Mouse (Mus musculus) layer of hippocampus, postnatal 14 days (tissue): ENCODE measurements around the gene Kcnd3. TPM values are rescaled to one million over a fixed set of nuclear protein-coding genes. Genes with fewer than 3 reads are reported as not detected.

Source experiments
- DNase-seq, 2 experiments: peaks; one replicate each; pipeline ENCODE4 v3.0.0; 2021 to 2022; ENCODE audit warnings: low spot score in 2 of 2, mixed read lengths in 1 of 2
- total RNA-seq, 2 experiments: library from RNA; stranded (reverse); gene quantifications; 2 replicates each; pipeline ENCODE4 v1.2.3; 2021

The Kcnd3 gene
- total RNA-seq, 2 experiments from 2014 or later = 46.4 to 49.8 TPM

DNA sequence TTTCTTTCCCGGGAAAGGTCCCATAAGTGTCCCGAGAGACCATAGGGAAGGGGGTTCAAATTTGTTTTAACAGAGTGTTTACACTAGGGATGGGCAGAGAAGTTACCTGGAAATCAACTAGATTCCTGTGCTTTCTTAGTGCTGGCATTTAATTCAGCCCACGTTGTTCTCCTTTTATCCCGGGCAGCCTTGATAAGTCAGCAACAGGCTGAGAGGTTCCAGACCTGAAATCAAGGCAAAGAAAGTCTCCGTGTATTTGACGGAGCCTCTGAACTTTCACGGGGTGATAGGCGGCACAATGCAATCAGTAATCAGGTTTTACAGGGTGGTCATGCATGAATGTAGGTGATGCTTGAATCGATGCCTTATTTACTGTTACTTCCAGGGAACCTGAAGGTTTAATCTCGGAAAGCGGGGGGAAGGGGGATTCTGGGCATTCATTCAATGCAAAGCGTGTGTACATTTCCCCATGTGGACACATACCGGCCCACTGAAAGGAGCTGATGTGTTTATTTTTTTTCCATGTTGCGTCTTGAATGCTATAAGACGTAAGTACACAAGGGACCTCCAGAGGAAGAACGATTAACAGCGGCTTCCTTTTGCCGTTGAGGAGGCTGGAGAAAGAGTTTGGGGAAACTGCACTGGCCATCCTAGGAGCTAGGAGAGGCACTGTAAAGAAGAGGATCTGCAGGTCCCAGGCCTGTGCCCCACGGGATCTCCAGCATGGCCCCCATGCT lies 1.3 kb downstream of the Kcnd3 start:
- DNase-seq = no peak

DNA sequence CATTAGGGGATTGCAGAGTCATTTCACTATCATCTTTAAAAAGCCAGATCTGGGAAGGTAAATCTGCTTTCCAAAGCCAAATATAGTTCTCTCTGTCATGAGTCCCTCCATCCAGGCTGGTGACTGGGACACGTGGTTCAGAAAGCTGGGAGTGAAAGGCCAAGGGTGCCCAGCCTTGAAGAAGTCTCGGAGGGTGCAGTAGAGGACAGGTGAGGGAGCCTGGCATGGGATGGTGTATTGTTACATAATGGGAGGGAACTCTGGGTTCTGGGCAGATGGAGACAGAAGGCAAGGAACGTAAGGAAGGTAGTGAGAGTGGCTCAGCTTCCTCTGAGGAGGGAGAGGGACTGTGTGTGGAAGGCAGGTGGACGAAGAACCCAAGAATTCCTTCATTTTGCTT lies 5.5 kb downstream of the Kcnd3 start:
- no peak for DNase-seq

DNA sequence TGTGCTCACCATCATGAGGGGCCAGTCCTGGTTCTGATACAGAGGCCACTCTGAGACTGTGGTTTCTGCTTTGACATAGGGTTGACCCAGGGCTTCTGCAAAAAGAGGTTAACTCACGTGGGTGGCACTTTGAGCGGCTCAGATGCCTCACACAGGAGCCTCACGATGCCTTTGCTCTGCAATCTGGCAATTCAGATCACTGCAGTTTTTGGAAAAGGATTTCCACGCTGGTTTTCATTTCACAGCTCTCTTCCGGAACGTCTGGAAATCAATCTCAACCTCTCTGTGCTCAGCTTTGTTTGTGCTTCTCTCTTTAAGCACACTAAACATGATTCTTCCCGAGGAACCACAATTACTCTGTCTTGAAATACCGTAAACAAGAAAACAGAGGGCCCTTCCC lies 14.4 kb downstream of the Kcnd3 start:
- DNase-seq = no peak

DNA sequence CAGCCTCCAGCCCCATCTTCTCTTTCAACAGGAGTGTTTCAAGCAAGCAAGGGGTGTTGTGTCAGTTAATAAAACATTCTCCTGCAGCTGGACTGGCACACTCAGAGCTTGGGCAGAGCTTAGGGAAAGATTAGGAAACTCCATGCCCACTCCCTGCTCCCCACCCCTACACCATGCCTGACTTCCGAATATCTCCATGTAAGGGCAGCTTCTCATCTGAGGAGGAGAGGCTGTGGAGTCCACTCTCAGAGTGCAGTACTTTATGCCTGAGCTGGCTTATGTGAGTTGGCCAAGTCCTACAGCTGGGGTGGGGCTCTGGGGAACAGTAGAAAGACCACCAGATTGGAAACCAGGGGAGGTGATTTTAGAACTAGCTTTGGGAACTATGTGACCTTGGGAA lies 20.4 kb downstream of the Kcnd3 start:
- no peak for DNase-seq

DNA sequence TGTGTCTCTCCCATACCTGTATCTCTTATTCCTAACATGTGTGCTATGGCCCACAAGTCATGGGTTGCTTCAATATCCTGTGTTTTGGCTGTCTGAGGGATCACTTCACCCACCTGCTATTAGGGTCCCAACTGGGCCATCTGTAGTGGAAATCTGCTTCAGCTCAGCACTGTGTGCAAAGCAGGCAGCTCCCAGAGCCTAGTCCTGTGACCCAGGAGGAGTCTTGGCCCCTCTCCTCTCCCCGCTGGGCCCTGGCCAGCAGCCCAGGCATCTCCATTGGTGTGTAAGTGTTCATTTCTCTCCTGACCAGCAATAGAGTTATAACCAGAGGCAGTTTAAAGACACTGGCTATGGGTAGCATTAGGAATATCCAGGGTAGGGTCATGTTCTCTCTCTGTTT lies 24.3 kb downstream of the Kcnd3 start:
- no peak for DNase-seq

DNA sequence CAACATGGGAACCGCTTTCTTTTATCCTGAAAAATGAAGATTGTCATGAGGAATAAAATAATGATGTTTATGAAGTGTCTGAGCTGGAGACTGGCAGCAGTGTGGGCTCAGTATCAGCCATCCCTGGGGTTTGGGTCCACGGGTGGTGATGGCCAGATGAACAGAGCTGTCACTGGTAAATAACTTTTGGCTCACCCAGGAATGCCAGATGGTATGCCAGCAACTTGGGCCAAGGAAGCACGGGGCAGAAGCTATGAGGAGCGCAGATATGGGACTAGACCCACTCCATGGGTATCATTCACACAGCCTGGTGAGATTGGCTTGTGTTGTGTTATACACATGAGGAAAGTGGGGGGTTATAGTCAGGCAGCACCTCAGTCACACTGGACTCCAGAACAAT lies 26.7 kb downstream of the Kcnd3 start:
- peak in 1 of 2 experiments; percentile 76 for DNase-seq

DNA sequence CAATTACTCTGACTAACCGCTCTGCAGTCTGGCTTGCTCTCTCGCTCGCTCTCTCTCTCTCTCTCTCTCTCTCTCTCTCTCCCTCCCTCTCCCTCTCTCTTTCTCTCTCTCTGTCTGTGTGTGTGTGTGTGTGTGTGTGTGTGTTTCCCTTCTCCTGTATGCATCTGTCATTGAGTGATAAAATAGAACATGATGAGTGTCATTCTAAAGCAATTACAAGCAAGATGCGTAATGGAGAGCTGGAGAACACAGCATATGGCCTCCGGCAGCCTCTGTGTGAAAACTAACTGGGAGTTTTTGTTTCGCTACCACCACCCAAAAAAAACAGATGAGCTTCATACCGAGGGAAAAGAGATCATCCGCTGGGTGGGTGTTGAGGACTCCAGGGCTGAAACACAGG lies 29.3 kb downstream of the Kcnd3 start:
- peak; percentile 46 to 63 for DNase-seq

DNA sequence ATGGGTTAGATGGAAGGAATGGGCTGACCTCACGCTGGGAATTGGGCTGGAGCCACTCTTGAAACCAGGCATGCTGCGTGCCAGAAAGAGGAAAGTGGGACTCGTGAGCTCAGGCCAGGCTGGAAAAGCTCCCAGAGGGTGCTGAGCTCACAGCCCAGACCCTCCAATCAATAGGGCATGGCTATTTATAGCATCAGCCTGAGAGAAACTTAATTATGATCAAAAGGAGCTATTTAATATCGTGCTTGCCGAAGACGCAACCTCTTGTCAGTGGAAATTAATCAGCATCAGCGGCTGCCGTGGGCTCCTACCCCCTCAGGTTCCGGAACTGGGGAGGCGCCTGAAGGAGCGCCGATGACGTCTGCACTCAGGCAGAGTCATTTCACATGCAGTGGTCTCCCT lies 31.5 kb downstream of the Kcnd3 start:
- DNase-seq = no peak

DNA sequence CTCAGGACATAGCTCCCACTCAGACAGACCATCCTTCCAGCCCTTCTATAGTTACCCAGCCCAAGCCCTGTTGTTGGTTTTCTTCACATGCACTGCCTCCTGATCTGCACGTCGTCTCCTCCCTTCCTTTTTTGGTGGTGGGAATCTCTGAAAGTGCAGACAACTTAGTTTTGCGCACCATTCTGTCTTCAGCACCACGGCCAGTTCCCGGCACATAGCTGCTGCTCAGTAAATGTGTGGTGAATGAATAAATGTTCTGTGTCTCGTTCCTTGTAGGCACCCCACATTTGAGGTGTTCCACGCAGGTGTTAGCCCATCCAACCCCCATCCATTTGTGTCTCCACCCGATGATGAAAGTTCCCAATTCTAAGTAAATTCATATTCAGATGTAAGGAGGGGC lies 35.0 kb downstream of the Kcnd3 start:
- no peak for DNase-seq

DNA sequence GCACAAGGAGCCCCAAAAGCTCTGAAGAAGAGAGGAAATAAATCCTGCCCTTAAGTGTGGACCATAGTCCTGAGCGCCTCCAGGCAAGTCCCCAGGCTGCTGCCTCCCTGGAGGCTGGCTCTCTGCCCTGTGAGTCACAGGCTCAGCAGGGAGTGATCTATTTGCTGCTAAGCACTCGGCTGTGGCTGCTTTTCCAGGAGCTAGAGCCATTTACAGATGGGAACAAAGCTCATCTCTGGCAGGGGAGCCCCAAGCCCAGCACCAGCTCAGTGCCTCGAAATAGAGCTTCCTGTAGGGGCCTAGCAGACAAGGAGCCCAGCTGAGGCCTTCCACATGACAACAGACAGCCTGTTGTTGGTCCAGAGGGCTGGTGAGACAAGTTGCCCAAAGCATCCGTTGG lies 37.5 kb downstream of the Kcnd3 start:
- DNase-seq = peak; percentile 64 to 75

DNA sequence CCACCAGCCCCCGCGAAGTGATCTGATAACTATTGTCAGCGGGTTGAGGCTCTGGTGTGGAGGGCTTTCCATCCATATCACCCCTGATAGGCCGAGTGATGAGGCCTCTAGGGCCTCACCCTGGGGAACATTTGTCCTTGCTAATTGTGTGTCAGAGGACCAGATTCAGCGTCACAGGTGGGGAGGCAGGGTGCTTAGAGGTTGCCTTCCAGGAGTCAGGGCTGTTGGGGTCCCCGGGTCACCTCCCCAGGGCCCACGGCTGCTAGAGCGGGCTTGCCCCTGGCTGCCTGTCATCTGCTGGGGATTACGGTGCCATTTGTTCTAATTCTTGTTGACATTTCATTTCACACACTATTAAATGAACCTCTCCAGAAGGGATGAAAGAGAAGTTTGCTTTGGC lies 42.8 kb downstream of the Kcnd3 start:
- no peak for DNase-seq

DNA sequence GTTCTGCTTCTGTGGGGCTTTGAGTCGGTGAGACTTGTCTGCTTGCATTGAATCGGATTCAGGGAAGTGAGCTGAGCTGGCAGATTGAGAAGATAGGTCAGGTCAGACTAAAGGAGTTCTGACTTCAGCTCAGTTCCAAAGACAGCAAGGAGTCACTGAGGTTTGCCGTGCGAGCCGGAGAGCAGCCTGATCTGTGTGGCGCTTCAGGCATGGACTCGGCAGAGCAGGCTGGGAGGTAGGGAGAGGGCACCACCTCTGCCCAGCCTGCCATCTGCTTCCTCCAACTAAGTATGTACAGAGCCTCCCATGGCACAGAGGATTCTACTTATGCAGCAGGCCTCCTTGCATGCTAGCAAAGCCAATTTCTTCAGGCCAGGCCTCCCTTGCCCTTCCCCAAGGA lies 44.1 kb downstream of the Kcnd3 start:
- DNase-seq = no peak

DNA sequence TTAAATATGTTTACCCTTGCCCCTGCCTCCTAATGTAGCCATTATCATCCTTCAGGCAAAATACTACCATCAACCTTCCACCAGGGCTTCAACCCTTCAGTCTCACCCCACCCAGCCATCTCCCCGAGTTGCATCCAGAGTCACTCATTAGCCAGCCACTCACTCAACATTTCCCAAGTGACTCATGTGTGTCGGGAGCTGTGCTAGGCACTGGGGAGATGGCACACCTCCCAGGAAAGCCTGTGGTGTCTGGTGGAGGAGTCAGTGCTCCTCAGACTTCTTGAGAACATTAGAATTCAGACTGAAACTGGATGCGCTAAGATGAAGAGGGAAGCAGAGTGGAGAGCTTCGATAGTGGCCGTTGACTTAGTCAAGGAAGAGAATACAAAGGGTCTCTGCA lies 44.8 kb downstream of the Kcnd3 start:
- no peak for DNase-seq

DNA sequence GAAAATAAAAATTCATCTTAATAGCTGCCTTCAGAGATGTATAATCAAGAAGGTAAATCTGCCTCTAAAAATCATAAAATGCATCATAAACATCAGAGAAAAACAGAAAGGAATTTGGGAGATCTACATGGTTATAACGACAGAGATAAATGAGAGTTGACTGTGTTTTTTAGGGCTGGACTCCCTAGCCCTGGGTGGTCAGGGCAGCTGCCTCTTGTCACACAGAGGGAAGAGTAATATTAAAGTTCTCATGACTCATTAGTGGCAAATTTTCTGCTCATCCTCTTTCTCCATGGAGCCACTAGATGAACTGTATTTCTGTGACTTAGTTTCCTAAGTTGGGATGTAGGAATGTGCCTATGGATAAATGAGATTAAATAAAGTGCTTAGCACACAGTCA lies 48.9 kb downstream of the Kcnd3 start:
- no peak for DNase-seq

DNA sequence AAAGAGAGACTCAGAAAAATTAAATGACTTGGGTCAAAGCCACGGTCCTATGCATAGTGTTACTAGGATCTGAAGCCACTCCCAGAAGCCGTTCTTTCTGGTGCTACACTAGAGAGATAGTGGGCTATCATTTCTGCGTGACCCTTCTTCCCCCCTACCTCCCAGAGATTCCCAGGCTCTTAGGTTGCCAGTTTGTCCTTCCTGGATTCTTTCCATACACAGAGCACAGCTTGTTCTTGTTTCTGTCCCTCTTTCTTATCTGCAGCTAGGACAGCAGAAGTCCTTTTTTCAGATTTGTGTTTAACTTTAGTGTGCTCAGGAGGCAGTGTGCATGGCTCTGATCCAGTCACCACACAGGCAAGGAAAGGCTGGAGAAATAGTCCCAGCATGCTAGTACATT lies 52.1 kb downstream of the Kcnd3 start:
- no peak for DNase-seq

DNA sequence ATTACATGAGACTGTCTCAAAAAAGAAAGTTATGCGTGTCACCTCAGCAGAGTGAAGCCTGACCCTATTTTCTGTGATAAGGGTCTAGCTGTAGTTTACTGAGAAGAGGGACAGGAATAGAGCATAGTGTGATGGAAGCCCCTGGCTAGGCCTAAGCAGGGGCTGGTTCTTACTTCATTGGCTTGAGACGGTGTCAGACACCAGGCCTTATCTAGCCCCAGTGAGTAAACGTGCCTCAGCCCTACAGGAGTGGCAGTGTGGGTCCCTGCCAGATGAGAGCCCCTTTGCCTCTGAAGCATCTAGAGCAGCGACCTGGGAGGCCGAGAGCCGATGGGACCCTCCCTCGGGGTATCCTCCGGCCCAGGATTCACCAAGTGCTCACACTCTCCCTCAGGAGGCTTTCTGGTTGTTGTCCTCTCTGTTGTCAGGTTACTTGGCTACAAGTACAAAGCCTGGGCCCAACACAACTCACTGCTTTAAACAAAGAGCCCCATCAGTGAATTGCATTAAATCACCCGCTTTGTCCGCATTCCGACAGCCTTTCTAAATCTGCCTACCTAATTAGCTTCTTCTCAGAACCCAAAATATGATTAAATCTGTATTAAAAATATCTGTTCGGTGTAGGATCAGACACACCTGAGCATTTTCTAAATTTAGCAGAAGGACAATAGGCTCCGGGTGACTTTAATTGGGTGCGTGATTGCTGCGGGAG lies 53.2 kb downstream of the Kcnd3 start:
- DNase-seq = no peak

DNA sequence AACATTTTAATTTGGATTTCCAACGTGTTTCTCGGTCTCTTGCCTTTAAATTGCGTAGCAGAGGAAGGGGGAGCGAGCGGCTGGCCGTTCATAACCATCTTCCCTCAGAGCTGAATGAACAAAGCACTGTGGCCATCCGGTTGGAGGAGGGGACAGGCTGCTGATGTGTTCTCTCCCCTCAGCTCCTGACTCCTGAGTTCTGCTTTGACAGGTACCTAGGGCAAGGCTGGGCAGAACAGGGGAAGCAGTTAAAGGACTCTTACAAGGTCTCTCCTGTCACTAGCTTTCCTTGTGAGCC lies 53.7 kb downstream of the Kcnd3 start:
- no peak for DNase-seq

DNA sequence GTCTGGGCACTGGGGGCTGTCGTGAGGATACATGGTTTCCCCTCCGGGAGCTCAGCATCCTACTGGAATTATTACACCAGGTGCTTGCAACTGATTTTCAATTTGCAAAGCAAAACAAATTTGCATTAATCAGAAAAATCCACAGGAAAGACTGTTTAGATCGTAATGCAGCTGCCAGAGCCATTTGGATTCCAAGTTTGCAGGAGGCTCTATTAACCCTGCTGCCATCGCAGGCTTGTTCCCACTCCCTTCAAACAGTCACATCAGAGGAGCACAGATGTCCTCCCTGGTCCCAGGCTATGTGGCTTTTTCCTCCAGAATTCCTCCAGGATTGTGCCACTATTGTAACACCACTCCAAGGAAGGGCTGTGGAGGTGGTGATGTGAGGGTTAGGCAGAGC lies 54.5 kb downstream of the Kcnd3 start:
- no peak for DNase-seq

DNA sequence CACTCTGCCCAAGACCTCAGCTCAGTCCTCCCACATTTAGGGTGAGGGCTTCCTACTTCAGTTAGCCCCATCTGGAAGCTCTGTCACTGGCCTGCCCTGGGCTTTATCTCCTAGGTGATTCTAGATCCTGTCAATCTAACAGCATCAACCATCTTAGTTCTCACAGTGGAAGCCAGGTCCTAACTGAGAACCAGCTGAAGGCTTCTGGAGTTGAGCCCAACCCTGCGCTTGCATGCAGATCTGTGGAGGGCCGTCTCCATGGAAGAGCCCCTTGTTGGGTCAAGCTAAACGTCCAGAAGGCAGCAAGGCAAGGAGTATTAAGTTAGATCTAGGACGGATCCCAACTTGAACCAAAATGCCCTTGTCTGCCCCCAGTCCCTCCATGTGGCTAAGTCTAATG lies 57.2 kb downstream of the Kcnd3 start:
- DNase-seq = no peak

DNA sequence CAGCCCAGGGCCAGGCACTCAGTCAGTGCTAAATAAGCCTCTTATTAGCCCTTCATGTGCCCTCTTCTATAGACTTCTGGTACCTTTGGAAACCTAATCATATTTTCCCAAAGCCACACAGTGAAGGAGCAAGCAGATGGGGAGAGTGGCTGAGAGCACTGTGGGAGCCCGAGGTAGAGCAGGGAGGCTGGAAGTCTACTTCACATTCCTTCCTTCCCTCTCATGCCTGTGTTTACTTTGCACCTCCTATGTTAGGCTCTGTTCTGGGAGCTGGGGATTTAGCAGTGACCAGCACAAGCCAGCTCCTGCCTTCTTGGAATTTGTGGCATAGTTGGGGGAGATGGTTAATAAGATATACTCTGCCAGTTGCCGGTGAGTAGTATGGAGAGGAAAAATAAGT lies 59.7 kb downstream of the Kcnd3 start:
- DNase-seq = no peak

DNA sequence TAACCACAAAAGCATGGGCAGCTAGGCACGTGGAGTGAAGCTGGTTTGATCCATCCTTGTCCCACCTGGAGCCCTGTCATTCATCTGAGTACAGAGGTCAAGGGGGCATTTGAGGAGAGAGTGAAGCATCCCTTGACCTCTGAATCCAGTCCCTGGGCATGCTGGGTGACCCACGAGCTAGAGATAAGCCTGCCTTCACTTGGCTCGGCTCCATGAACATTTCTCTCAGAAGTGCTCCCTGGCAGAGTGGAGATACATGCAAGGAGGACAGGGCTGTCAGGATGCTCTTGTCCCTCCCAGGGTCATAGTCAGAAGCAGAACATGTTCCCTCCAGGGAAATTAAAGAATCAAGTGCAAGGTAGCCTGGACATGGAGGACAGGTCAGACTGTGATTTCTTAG lies 62.1 kb downstream of the Kcnd3 start:
- no peak for DNase-seq

DNA sequence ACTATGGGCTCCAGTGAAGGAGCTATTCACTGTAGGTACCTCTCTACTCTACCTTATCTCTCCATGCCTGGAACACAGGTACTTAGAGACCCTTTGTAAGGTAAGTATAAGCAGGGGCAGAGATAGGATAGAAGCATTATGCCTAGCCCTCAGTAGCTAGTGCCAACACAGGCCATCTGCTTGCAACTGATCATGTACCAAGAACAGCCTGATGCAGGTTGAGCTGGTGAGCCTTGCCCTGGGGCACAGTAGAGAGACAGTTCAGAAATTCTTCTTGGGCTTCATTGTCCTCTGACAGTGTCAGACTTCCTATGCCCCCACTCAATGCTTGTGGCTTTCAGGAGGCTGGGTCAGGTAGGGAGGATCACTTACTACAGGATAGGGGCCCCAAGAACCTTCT lies 62.9 kb downstream of the Kcnd3 start:
- no peak for DNase-seq

DNA sequence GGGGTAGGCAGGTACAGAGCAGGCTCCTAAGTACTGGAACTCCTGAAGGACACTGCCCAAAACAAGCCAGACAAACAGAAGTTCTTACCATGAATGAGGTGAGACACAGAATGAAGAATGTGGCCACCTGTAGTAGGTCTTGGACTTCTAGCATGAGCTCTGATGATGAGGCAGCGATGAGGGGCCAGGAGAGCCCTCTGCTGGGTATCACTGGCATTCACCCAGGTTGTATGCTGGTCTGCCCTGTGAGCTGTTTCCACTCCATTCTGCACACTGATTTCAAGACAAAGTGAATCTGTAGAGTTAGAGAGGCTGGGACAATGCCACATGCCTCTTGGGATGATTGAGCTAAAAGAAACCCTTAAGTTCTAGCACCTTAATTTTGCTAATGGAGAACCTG lies 63.5 kb downstream of the Kcnd3 start:
- no peak for DNase-seq
